Mouse (Mus musculus): ENCODE measurements around the gene Bmi1.

Bmi1 gene

GRCm38 (mm10) chr2:18722208-18722830 lies 45.5 kb downstream of the Bmi1 start:
- no peak for DNase-seq (ENCODE audit: inconsistent ontology term)

DNA sequence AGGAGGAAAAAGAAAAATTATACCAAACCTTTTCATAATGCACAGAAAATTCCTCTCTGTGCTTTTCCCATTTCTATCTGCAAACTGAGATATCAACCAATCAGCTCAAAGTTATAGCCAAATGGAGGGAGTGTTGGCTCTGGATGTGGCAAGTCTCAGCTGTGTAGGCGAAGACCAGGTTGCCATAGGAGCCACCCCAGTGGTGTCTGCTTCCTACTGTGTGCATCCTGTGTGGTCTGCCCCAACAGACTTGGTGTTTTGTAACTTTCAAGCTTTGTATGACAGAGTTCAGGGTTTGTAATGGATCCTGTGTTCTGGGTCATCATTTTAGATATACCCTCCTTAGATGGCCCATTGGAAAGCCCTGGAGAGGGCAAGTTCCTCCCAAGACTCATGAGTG lies 47.6 kb downstream of the Bmi1 start:
- DNase-seq (ENCODE audit: inconsistent ontology term), result no peak

GRCm38 (mm10) chr2:18725880-18726279 lies 49.1 kb downstream of the Bmi1 start:
- DNase-seq (ENCODE audit: inconsistent ontology term), result no peak

GRCm38 (mm10) chr2:18731718-18732117 lies 54.9 kb downstream of the Bmi1 start:
- no peak for DNase-seq (ENCODE audit: inconsistent ontology term)

DNA sequence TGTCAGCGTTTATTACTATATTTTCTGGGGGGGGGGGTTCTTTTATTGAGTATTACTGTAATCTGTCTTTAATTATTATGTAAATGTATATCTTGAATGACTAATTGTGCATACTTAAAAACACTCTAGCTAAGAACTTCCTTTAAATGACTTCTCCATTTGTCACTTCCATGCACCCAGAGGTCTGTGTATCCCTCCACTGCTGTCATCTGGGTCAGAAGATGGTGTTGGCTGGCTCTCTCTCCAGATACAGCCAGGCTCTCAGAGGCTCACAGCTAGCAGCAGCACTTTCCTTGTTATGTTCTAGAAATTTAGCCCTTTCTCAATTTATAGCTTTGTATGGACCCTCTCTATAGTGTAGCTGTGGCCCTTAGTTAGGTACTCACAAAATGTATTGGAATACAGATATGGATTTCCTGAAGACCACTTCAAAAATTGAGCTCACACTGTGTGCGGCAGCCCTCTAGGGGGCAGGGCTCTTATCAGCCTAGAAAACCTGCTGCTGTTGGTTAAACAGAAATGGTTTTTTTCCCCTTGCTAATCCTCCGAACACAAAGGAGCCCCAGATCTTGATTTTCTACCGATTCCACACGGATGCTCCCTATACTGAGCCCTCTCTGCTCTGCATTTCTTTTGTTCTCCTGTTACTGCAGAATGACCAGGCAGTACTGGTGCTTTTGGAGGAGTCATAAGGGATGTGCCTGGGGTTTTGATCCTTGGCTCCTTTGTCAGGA lies 57.7 kb downstream of the Bmi1 start:
- no peak for DNase-seq (ENCODE audit: inconsistent ontology term)
